Mouse (Mus musculus) stomach, embryonic 16.5 days (tissue): ENCODE results near the gene Banp. TPM values are rescaled to one million over a fixed set of nuclear protein-coding genes. Genes with fewer than 3 reads are reported as not detected.

Experiments used
- ATAC-seq: fragments of 200-750 bp; cut with Nextera tagmentation; 2 replicates; pipeline ENCODE4 v1.8.0; 2017; ENCODE audit warnings: moderate number of reproducible peaks, moderate TSS enrichment; ENCODE audit not compliant: insufficient read depth, low FRiP score
- H3K27ac ChIP-seq: fragments of 300-500 bp; sonication (generic); 2 replicates; pipeline ENCODE4 v1.5.1; 2014; ENCODE audit warnings: low read length
- H3K27me3 ChIP-seq: fragments of 300-500 bp; sonication (generic); 2 replicates; pipeline ENCODE4 v1.6.1; 2014; ENCODE audit warnings: low read length, control low read depth, mixed read lengths; ENCODE audit not compliant: control insufficient read depth, insufficient read depth
- H3K36me3 ChIP-seq: fragments of 300-500 bp; sonication (generic); 2 replicates; pipeline ENCODE4 v1.6.1; 2014; ENCODE audit warnings: low read length; ENCODE audit not compliant: control insufficient read depth, insufficient read depth
- H3K4me1 ChIP-seq: fragments of 300-500 bp; sonication (generic); 2 replicates; pipeline ENCODE4 v1.6.1; 2014; ENCODE audit warnings: low read length, control low read depth, mixed read lengths; ENCODE audit not compliant: control insufficient read depth, insufficient read depth
- H3K4me2 ChIP-seq: fragments of 300-500 bp; sonication (generic); 2 replicates; pipeline ENCODE4 v1.6.1; 2014; ENCODE audit warnings: low read depth, low read length, mixed read lengths
- H3K4me3 ChIP-seq: fragments of 300-500 bp; sonication (generic); replicated peaks from 2 replicates; pipeline ENCODE4 v1.5.1; 2014; ENCODE audit warnings: mild to moderate bottlenecking, low read length
- H3K9ac ChIP-seq: fragments of 300-500 bp; sonication (generic); 2 replicates; pipeline ENCODE4 v1.6.1; 2014; ENCODE audit warnings: low read length
- H3K9me3 ChIP-seq: fragments of 300-500 bp; sonication (generic); replicated peaks from 2 replicates; pipeline ENCODE4 v1.6.1; 2016; ENCODE audit warnings: low read length, control low read depth; ENCODE audit not compliant: control insufficient read depth
- WGBS: fragments of 180-500 bp; shearing (Covaris S2); extraction: QIAGEN DNeasy Blood & Tissue Kit; methylation state at CpG from one replicate; pipeline ENCODE4 v1.1.7; 2014; 5-methylcytosine and 5-hydroxymethylcytosine counted together
- polyA plus RNA-seq: library from polyadenylated mRNA; unstranded; fragments of >200 nt; fragmentation: Nextera tagmentation; extraction: Ambion mirVana; gene quantifications from 2 replicates; pipeline ENCODE4 v1.2.1, GENCODE M21; 2015

The Banp gene
- polyA plus RNA-seq, 1 experiment from 2014 or later: 35.9 TPM

GRCm38 (mm10) chr8:122022705-122023104 lies 73.2 kb downstream of the Banp start:
- H3K9me3 ChIP-seq: no peaks in the 10 kb centered on the region
- H3K9ac ChIP-seq: no peak overlapping the region
- ATAC-seq: no peak
- H3K4me3 ChIP-seq: no peak overlapping the region
- H3K4me1 ChIP-seq: 0 out of 2 replicates have a peak, but pooled peaks cover 8% of the 10 kb centered on the region
- 77% methylated on average over 4 of the region's 4 CpGs for WGBS
- no peak overlapping the region for H3K27ac ChIP-seq
- H3K36me3 ChIP-seq: peaks cover 7% of the 10 kb centered on the region
- H3K27me3 ChIP-seq: no peaks in the 10 kb centered on the region
- H3K4me2 ChIP-seq: no peak overlapping the region

- Histone ChIP-seq H3K27me3 (no peaks in the 10 kb centered on the region), H3K4me3 (no peak overlapping the region), H3K4me1 (0 out of 2 replicates have a peak, but pooled peaks cover 5% of the 10 kb centered on the region), H3K36me3 (peaks cover 7% of the 10 kb centered on the region), H3K9me3 (no peaks in the 10 kb centered on the region), H3K9ac (no peak overlapping the region), H3K27ac (no peak overlapping the region), H3K4me2 (no peak overlapping the region)
- no peak for ATAC-seq
- WGBS: 92% methylated on average over 9 of the region's 9 CpGs
These were observed 76.0 kb downstream of the Banp start for GRCm38 (mm10) chr8:122025546-122025945.

GRCm38 (mm10) chr8:122028116-122028515 lies 78.6 kb downstream of the Banp start:
- ATAC-seq: no peak
- Histone ChIP-seq H3K27ac (no peak overlapping the region), H3K9me3 (no peaks in the 10 kb centered on the region), H3K9ac (no peak overlapping the region), H3K4me3 (no peak overlapping the region), H3K4me2 (no peak overlapping the region), H3K36me3 (peaks cover 7% of the 10 kb centered on the region), H3K27me3 (no peaks in the 10 kb centered on the region), H3K4me1 (no peaks in the 10 kb centered on the region)
- 75% methylated on average over 4 of the region's 4 CpGs for WGBS

- ATAC-seq: no peak
- Histone ChIP-seq H3K4me2 (no peak overlapping the region), H3K4me1 (no peaks in the 10 kb centered on the region), H3K9me3 (no peaks in the 10 kb centered on the region), H3K27ac (no peak overlapping the region), H3K27me3 (no peaks in the 10 kb centered on the region), H3K4me3 (no peak overlapping the region), H3K36me3 (peaks cover 7% of the 10 kb centered on the region), H3K9ac (no peak overlapping the region)
- 62% methylated on average over 7 of the region's 7 CpGs for WGBS
These were observed 81.4 kb downstream of the Banp start for GRCm38 (mm10) chr8:122030965-122031364.

- Histone ChIP-seq H3K9ac (no peak overlapping the region), H3K36me3 (no peaks in the 10 kb centered on the region), H3K27ac (no peak overlapping the region), H3K4me3 (no peak overlapping the region), H3K9me3 (no peaks in the 10 kb centered on the region), H3K27me3 (no peaks in the 10 kb centered on the region), H3K4me2 (no peak overlapping the region), H3K4me1 (no peaks in the 10 kb centered on the region)
- WGBS: 29% methylated on average over 9 of the region's 9 CpGs
- no peak for ATAC-seq
These were observed 83.2 kb downstream of the Banp start for GRCm38 (mm10) chr8:122032741-122033140.

- H3K27ac ChIP-seq: no peak overlapping the region
- H3K4me2 ChIP-seq: no peak overlapping the region
- no peaks in the 10 kb centered on the region for H3K9me3 ChIP-seq
- no peak overlapping the region for H3K9ac ChIP-seq
- H3K4me3 ChIP-seq: no peak overlapping the region
- H3K27me3 ChIP-seq: no peaks in the 10 kb centered on the region
- no peaks in the 10 kb centered on the region for H3K36me3 ChIP-seq
- H3K4me1 ChIP-seq: no peaks in the 10 kb centered on the region
- WGBS: 66% methylated on average over 7 of the region's 7 CpGs
- ATAC-seq: no peak
These were observed 86.0 kb downstream of the Banp start for GRCm38 (mm10) chr8:122035543-122035942.

- Histone ChIP-seq H3K9me3 (no peaks in the 10 kb centered on the region), H3K4me1 (no peaks in the 10 kb centered on the region), H3K4me2 (no peak overlapping the region), H3K27me3 (no peaks in the 10 kb centered on the region), H3K36me3 (no peaks in the 10 kb centered on the region), H3K27ac (no peak overlapping the region), H3K9ac (no peak overlapping the region), H3K4me3 (no peak overlapping the region)
- ATAC-seq: no peak
- 70% methylated on average over 6 of the region's 6 CpGs for WGBS
These were observed 86.8 kb downstream of the Banp start for GRCm38 (mm10) chr8:122036325-122036724.

- Histone ChIP-seq H3K4me3 (no peak overlapping the region), H3K9ac (no peak overlapping the region), H3K4me2 (no peak overlapping the region), H3K27ac (no peak overlapping the region), H3K4me1 (no peaks in the 10 kb centered on the region), H3K36me3 (no peaks in the 10 kb centered on the region), H3K9me3 (no peaks in the 10 kb centered on the region), H3K27me3 (no peaks in the 10 kb centered on the region)
- no peak for ATAC-seq
- WGBS: 71% methylated on average over 7 of the region's 7 CpGs
These were observed 87.7 kb downstream of the Banp start for GRCm38 (mm10) chr8:122037279-122037678.

GRCm38 (mm10) chr8:122038076-122038475 lies 88.5 kb downstream of the Banp start:
- H3K9me3 ChIP-seq: no peaks in the 10 kb centered on the region
- no peak overlapping the region for H3K4me2 ChIP-seq
- WGBS: 89% methylated on average over 6 of the region's 6 CpGs
- H3K27me3 ChIP-seq: no peaks in the 10 kb centered on the region
- H3K9ac ChIP-seq: no peak overlapping the region
- H3K4me1 ChIP-seq: no peaks in the 10 kb centered on the region
- no peak overlapping the region for H3K4me3 ChIP-seq
- H3K27ac ChIP-seq: no peak overlapping the region
- ATAC-seq: no peak
- H3K36me3 ChIP-seq: no peaks in the 10 kb centered on the region

- ATAC-seq: no peak
- no peak overlapping the region for H3K4me2 ChIP-seq
- H3K4me1 ChIP-seq: no peaks in the 10 kb centered on the region
- no peaks in the 10 kb centered on the region for H3K9me3 ChIP-seq
- 0 out of 2 replicates have a peak overlapping the region, but pooled peaks have one; percentile 9 for H3K9ac ChIP-seq
- 56% methylated on average over 4 of the region's 4 CpGs for WGBS
- H3K4me3 ChIP-seq: no peak overlapping the region
- no peak overlapping the region for H3K27ac ChIP-seq
- H3K36me3 ChIP-seq: no peaks in the 10 kb centered on the region
- H3K27me3 ChIP-seq: no peaks in the 10 kb centered on the region
These were observed 89.9 kb downstream of the Banp start for GRCm38 (mm10) chr8:122039452-122039851.
